Mouse (Mus musculus) kidney, postnatal 25 days (tissue): ENCODE measurements at regions not wholly inside any gene's neighbourhood (a gene's known extent, or its start where the extent isn't known, plus 50 kb on each side); places are given as distances from the start of the nearest gene placed in this dataset.
"Not testable (repeated sequence)": the region's sequence is repeated elsewhere in the genome, so short reads cannot be mapped to it uniquely, and the experiment has no call there.

ENCODE experiments used
- DNase-seq, 2 experiments: peaks; one replicate each; pipeline ENCODE4 v3.0.0; 2021; ENCODE audit warnings: mixed read lengths in 2 of 2

GRCm38 (mm10) chr10:117474351-117475085, 94.7 kb upstream of the Cpsf6 start:
- DNase-seq = no peak

DNA sequence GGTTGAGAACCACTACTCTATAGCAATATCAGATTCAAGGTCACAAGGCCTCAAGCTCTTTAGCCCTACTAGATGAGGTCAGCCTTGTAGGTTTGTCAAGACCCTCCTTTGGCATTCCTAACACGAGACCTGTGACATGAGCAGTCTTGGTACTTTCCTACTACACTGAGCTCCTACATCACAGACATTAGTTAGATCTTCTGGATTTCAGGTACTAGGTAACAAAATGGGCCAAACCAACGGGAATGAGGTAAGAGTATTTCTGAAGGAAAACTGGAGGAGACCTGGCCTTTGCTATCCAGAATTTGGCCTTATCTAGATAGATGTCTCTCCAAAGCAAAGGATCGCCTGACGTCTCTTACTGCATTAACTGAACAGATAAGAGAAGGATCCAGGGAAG, 93.7 kb upstream of the Cpsf6 start:
- DNase-seq = no peak

DNA sequence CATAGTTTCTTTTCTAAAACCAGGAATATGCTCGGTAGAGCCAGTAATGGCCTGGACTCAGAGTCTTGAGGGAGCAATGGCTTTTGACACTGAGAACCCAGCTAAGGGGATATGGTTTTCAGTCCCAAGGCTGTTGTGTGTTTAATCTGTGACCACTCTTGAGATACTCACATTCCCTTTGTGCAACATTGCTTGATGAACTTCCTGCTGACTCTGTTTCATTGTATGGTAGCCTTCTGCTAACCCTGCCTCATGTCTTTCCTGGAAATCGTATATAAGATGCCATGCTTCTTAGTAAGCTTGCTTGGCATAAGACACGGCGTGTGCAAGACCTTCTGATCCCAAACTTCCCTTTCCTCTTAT, 92.7 kb upstream of the Cpsf6 start:
- DNase-seq = no peak

GRCm38 (mm10) chr10:117471818-117472567, 92.2 kb upstream of the Cpsf6 start:
- peak in 1 of 2 experiments; percentile 21 for DNase-seq

GRCm38 (mm10) chr10:117471036-117471817, 91.4 kb upstream of the Cpsf6 start:
- no peak for DNase-seq

DNA sequence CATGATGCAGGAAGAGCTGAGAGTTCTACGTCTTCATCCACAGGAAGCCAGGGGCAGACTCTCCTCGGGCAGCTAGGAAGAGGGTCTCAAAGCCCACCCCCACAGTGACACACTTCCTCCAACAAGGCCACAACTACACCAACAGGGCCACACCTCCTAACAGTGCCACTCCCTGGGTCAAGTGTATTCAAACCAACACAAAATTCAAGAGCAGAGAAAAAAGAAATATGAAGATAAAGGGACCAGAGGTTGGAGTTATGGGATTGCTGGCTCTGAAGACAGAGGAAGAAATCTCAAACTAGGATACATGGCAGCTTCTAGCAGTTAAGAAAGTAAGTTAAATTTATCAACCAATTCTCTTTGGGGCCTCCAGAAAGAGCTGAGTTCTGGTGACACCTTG, 90.7 kb upstream of the Cpsf6 start:
- DNase-seq = no peak

- DNase-seq = no peak
Observed at GRCm38 (mm10) chr10:117469573-117470090, 89.8 kb upstream of the Cpsf6 start.

GRCm38 (mm10) chr10:117468931-117469572, 89.2 kb upstream of the Cpsf6 start:
- DNase-seq = no peak

DNA sequence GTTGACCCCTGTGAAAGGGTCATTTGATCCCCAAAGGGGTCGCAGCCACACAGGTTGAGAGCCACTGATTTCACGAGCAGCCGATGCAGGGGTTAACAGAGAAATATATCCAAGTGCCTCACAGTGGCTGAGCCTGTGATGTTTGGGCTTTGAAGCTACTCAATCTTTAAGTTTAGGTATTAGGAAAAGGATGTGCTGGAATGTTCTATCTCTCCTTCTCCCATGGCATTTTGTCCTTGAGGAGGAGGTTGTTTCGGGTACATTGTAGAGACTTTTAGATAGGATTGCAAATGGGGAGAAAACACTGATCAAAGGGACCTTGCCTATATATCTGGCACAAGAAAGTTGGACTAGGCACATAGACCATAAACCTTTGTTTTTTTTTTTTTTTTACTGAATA, 88.6 kb upstream of the Cpsf6 start:
- no peak for DNase-seq

DNA sequence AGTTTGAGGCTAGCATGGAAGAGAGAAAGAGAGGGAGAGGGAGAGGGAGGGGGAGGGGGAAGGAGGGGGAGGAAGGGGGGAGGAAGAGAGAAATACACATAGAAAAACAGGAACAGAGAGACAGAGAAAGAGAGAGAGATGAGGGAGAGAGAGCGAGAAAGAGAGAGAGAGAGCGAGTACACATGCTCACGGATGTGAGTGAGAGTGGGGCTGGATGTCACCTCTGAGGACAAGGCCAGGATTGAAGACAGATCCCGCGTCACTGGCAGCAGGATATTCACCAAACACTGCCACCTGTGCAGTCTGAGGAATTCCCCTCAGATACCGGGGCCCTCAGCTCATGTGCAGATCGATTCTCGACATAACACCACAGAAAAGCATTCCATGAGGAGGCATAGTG, 87.3 kb upstream of the Cpsf6 start:
- no peak for DNase-seq

GRCm38 (mm10) chr10:117466391-117466790, 86.6 kb upstream of the Cpsf6 start:
- DNase-seq = no peak

DNA sequence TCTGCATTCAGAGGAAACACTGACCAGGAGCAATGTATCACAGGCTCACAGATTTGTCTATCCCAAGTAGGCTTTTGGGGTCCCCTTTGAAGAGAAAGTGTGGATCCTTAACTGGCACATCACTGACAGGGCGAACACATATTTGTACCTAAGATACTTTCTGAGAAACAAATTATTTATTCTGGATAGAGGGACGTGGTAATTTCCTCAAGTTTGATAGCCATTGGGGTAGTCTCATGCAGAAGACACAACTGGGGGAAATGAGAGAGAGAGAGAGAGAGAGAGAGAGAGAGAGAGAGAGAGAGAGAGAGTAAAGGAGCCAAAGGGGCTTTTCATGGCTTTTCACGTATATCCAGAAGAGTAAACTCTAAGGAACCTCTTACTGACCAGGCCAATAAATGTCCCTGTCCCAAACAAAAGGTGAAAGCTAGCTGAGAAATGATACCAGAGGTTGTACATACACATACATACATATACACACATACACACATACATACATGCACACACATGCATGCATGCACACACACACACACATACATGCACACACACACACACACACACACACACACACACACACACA, 85.9 kb upstream of the Cpsf6 start:
- no peak for DNase-seq

DNA sequence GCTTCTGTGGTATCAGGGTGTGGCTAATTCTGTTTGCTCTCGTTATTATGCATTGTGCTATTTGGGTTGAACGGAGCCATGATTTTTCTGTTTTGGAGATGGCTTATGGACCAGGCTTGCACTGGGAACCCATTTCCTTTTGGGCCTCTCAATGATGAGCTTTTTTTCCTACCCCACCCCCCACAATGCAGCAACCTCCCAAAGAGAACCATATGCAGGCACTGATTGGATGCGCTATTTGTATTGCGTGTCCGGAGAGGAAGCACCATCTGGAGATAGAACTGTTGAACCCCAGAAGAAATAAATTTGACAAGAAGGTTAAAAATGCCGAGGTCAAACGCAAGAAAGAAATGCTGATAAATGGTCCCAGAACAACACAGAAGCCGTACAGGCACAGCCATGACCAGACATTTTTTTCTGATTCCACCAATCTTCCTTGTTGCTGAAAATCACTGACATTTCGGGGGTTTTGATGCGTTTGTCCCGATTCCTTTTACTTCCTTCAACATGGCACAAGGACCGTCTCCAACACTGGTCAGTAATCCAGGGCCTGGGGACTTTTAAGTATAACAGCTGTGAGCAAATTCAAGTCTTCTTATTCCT, 85.3 kb upstream of the Cpsf6 start:
- DNase-seq = peak in 1 of 2 experiments; percentile 40

DNA sequence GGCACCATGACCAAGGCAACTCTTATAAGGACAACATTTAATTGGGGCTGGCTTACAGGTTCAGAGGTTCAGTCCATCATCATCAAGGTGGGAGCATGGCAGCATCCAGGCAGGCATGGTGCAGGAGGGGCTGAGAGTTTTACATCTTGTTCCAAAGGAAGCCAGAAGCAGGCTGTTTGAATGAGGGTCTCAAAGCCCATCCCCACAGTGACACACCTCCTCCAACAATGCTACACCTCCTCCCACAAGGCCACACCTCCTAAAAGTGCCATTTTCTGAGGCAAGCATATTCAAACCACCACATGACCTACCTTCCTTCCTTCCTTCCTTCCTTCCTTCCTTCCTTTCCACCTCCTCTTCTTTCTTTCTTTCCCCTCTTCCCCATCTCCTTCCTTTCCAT, 84.5 kb upstream of the Cpsf6 start:
- DNase-seq = not testable (repeated sequence)

GRCm38 (mm10) chr10:117463636-117464035, 83.8 kb upstream of the Cpsf6 start:
- DNase-seq = no peak

DNA sequence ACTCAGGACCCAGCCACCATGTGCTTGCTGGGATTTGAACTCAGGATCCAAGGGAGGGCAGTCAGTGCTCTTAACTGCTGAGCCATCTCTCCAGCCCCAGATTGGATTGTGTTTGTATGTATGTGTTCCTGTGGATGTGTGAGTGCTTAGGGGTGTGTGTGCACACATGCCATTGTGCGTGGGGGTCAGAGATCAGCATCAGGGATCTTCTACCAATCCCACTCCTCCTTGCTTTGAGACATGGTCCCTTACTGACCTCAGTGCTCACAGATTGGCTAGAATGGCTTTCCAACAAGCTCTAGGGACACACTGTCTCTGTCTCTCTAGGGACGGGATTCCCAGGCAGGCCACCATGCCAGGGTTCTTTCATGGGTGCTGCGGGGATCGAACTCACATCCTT, 83.1 kb upstream of the Cpsf6 start:
- DNase-seq = no peak

DNA sequence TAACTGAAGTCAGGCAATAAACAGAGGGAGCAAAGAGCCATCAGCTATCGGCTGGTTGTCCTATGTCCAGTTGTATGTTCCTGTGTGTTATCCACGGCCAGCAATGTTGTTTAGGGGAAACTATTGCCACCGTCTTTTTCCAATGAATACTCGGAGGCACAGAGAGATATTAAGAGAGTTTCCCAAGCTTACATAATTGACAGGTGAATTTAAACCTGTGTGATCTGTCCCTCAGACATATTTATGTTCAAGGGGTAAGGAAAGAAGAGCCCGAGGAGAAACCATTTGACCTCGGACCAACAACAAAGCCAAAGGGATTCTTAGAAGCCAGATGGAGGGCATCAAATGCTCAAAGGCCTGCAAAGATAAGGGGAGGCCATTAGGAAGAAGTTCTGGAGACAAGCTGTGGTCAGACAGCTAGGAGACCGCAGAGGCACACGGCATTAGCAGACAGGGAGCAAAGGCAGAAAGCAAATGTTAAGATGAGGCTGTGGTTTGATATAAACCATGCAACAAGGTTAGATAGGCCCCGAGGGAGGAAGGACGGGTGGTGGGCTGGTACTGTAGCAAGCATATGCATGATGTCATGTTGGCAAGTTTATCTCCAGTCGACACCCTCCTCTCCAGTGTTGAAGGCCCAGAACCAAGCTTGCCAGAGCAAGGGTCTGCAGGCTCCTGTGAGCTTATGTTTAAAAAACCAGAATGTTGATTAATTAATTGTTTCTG, 82.1 kb upstream of the Cpsf6 start:
- no peak for DNase-seq

DNA sequence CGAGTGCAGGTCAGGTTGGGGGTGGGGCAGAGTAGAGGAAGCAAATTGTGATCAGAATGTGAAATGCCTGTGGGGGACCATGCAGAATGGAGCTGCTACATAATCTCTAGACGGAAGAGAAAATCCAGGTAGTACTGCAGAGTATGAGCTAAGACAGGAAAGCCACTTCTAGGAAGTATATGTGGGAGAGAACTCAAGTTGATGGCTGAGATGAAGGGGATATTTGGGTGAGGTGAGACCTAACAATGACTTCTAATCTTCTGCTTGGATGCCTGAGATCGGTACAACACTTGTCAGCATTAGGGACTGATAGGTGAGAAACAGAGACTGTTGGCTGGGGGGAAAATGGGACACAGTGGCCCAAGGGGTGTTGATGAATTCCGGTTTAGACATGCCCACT, 81.4 kb upstream of the Cpsf6 start:
- no peak for DNase-seq

DNA sequence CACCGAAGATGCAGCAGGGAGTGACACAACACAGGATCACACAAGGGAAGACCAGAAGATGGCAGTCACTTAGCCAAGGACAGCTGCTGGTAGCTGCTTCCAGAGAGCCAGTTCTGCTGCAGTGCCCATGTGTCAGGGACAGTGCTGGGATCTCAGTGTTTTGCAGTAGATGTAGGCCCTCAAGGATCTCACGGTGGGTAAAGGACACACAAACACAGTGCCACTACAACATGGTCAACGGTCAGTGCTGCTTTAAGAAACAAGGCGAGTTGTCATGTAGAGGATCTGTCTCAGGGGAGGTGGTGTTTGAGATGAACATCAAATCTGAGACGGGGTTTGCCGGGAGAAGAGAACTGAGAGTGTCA, 80.5 kb upstream of the Cpsf6 start:
- DNase-seq = no peak

DNA sequence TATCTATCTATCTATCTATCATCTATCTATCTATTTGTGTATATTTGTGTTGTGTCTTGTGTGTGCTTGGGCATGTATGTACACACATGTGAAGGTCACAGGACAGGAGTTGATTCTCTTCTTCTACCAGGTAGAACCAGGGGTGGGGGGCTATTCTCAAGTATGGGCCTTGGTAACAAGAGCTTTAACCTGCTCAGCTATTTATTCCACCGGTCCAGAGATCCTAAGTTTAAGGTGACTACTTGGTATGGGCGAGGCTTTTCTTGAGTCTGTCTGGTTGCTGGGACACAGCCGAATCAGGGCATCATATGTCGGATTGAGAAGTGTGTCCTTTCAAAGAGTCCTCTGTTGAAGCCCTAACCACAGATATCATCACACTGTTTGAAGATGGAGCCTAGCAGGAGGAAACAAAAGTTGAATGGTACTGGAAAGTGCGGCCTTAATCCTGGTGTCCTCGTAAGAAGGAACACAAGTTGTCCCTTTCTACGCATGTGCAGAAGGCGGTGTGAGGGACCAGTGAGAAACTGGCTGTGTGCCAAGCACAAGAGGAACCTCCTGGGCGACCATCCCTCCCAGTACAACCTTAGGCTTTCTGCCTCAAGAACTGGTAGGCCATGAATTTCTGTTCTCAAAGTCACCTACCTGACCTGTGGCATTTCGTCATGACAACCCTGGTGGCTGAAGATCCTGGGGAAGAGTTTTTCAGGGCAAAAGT, 80.0 kb upstream of the Cpsf6 start:
- no peak for DNase-seq

DNA sequence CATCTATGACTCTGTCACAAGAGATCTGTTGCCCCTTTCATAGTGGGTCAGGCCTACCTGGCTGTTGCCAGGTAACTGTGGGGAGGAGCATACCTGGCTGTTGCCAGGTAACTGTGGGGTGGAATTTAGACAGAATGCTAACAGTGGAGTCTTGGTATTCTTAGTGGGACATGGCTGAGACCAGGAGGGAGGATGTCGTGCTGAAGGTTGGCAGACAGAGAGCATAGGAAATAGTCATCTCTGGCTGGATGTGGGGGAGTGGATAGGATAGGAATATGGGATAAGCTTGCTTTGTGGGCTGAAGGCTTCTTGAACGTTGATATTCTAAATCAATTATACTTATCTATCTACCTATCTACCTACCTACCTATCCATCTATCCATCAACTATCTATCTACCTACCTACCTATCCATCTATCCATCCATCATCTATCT, 79.2 kb upstream of the Cpsf6 start:
- DNase-seq = no peak
